Mouse (Mus musculus): ENCODE measurements around the gene Ush1g. TPM values are rescaled to one million over a fixed set of nuclear protein-coding genes. Genes with fewer than 3 reads are reported as not detected.

The Ush1g gene
- polyA plus RNA-seq, 1 experiment from 2014 or later, result not detected

DNA sequence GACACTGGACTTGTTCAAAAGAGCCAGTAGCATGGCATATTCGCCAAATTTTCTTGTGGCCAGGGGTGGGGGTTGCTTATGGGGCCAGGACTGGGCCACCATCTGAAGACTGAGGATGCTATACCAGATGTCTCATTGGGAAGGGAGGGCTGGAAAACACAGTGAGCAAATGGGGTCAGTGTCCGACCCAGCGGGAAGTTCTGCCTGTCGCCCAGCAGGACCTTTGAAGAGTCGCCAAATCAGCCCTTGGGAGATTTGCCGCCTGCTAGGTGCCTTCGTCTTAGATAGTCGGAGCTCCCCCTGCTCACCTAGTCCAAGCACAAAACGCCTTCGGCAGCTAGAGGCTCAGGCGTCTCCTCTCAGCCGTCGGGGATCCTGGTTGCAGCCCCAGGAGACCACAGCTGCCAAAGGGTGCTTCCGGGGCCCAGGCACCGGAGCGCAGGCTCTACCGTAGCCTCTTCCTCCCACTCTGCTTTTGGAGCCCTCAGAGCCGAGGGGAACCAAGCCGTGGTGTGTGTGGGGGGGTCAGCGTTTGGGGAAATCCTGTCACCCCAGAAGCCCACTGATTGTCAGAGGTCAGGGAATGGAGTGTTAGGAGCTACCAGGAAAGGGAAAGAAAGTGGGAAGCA, 56.0 kb downstream of the Ush1g start:
- Histone ChIP-seq H3K27me3 (replicated peaks) (peaks cover 77% of the 10 kb centered on the region), H3K9ac (no peak overlapping the region), H3K27ac (no peak overlapping the region), H3K4me1 (replicated peaks) (peaks cover 21% of the 10 kb centered on the region), H3K36me3 (no peaks in the 10 kb centered on the region), H3K4me3 (replicated peaks) (no peak overlapping the region), H3K9me3 (no peaks in the 10 kb centered on the region), H3K4me2 (replicated peaks) (no peak overlapping the region)
- no peak for ATAC-seq
- WGBS, result 4% methylated on average over 20 of the region's 20 CpGs

Other genes with a start within 250 kb of the Ush1g start
- gene Rab37, start 230.6 kb downstream of the Ush1g start, polyA plus RNA-seq (2015; fragmentation: Nextera tagmentation; extraction: Ambion mirVana), result 3.6 and 3.7 TPM in 2 replicates
- gene Cd300lf, start 188.0 kb downstream of the Ush1g start, polyA plus RNA-seq (2015; fragmentation: Nextera tagmentation; extraction: Ambion mirVana), result 0.85 and 1.2 TPM in 2 replicates
- gene Slc9a3r1, start 158.7 kb downstream of the Ush1g start, polyA plus RNA-seq (2015; fragmentation: Nextera tagmentation; extraction: Ambion mirVana), result 252 and 270 TPM in 2 replicates
- gene Tmem104, start 134.6 kb downstream of the Ush1g start, polyA plus RNA-seq (2015; fragmentation: Nextera tagmentation; extraction: Ambion mirVana), result 9.3 and 12.2 TPM in 2 replicates
- 20.5 and 20.6 TPM in 2 replicates for gene Nat9, start 134.2 kb downstream of the Ush1g start, polyA plus RNA-seq (2015; fragmentation: Nextera tagmentation; extraction: Ambion mirVana)
- gene Grin2c, start 54.8 kb downstream of the Ush1g start, polyA plus RNA-seq (2015; fragmentation: Nextera tagmentation; extraction: Ambion mirVana), result 0.05 and 0.09 TPM in 2 replicates
- 17.2 and 20.8 TPM in 2 replicates for gene Fdxr, start 45.0 kb downstream of the Ush1g start, polyA plus RNA-seq (2015; fragmentation: Nextera tagmentation; extraction: Ambion mirVana)
- gene Fads6, start 24.4 kb downstream of the Ush1g start, polyA plus RNA-seq (2015; fragmentation: Nextera tagmentation; extraction: Ambion mirVana), result 1.5 and 1.7 TPM in 2 replicates
- gene Otop2, start 14.9 kb downstream of the Ush1g start, polyA plus RNA-seq (2015; fragmentation: Nextera tagmentation; extraction: Ambion mirVana), result not detected in 2 replicates
- gene Otop3, start 12.7 kb upstream of the Ush1g start, polyA plus RNA-seq (2015; fragmentation: Nextera tagmentation; extraction: Ambion mirVana), result 0.77 and 1.2 TPM in 2 replicates
- gene Hid1, start 45.7 kb upstream of the Ush1g start, polyA plus RNA-seq (2015; fragmentation: Nextera tagmentation; extraction: Ambion mirVana), result 17.1 and 22.7 TPM in 2 replicates
- 7.5 and 8.0 TPM in 2 replicates for gene Cdr2l, start 59.9 kb upstream of the Ush1g start, polyA plus RNA-seq (2015; fragmentation: Nextera tagmentation; extraction: Ambion mirVana)
- 187 and 197 TPM in 2 replicates for gene Mrpl58, start 81.7 kb upstream of the Ush1g start, polyA plus RNA-seq (2015; fragmentation: Nextera tagmentation; extraction: Ambion mirVana)
- 989 and 991 TPM in 2 replicates for gene Atp5h, start 97.9 kb upstream of the Ush1g start, polyA plus RNA-seq (2015; fragmentation: Nextera tagmentation; extraction: Ambion mirVana)
- gene Kctd2, start 98.1 kb upstream of the Ush1g start, polyA plus RNA-seq (2015; fragmentation: Nextera tagmentation; extraction: Ambion mirVana), result 12.1 and 13.5 TPM in 2 replicates
- gene Trim80, start 118.5 kb upstream of the Ush1g start, polyA plus RNA-seq (2015; fragmentation: Nextera tagmentation; extraction: Ambion mirVana), result 0.49 and 0.66 TPM in 2 replicates
- gene Slc16a5, start 140.4 kb upstream of the Ush1g start, polyA plus RNA-seq (2015; fragmentation: Nextera tagmentation; extraction: Ambion mirVana), result 2.8 and 3.7 TPM in 2 replicates
- gene Armc7, start 153.6 kb upstream of the Ush1g start, polyA plus RNA-seq (2015; fragmentation: Nextera tagmentation; extraction: Ambion mirVana), result 6.6 and 8.0 TPM in 2 replicates
- 143 and 148 TPM in 2 replicates for gene Nt5c, start 169.8 kb upstream of the Ush1g start, polyA plus RNA-seq (2015; fragmentation: Nextera tagmentation; extraction: Ambion mirVana)
- gene Jpt1, start 192.3 kb upstream of the Ush1g start, polyA plus RNA-seq (2015; fragmentation: Nextera tagmentation; extraction: Ambion mirVana), result 493 and 505 TPM in 2 replicates
- 766 and 860 TPM in 2 replicates for gene Sumo2, start 214.2 kb upstream of the Ush1g start, polyA plus RNA-seq (2015; fragmentation: Nextera tagmentation; extraction: Ambion mirVana)
- 150 and 155 TPM in 2 replicates for gene Nup85, start 242.4 kb upstream of the Ush1g start, polyA plus RNA-seq (2015; fragmentation: Nextera tagmentation; extraction: Ambion mirVana)

All from intestine, embryonic 15.5 days (tissue).